In genomic region chr2:16734381-16734780, GRCm38 (mm10) we compare ENCODE assay signal across 13 mouse cellular contexts.
"Had no signal": no experiment of that assay in that cellular context is flagged by ENCODE, and none has a peak within 500 bp of the region (broad histone marks: within the 10 kb centered on the region; RNA-seq: fewer than 3 reads in every experiment).

No protein-coding gene starts in this region.

- DNase-seq: kidney, adult 9 months; kidney, postnatal 36 days; left cerebral cortex, postnatal 4 days; lung, adult 18-20 months; lung, postnatal 4 days; thymus, postnatal 36 days had no signal

- ATAC-seq: midbrain, embryonic 15.5 days had no signal

- H3K9me3 ChIP-seq: limb, embryonic 13.5 days; megakaryocyte, embryonic 14.5 days; midbrain, embryonic 15.5 days; neural tube, embryonic 12.5 days had no signal

- H3K9ac ChIP-seq: limb, embryonic 13.5 days; liver, embryonic 14.5 days; midbrain, embryonic 15.5 days; neural tube, embryonic 12.5 days had no signal

- H3K27ac ChIP-seq: kidney, postnatal 0 days; limb, embryonic 13.5 days; liver, embryonic 14.5 days; midbrain, embryonic 15.5 days; neural tube, embryonic 12.5 days had no signal

- H3K36me3 ChIP-seq: limb, embryonic 13.5 days; midbrain, embryonic 15.5 days; neural tube, embryonic 12.5 days had no signal

- H3K4me3 ChIP-seq: limb, embryonic 13.5 days; megakaryocyte, embryonic 14.5 days; midbrain, embryonic 15.5 days; neural tube, embryonic 12.5 days had no signal

- H3K27me3 ChIP-seq: limb, embryonic 13.5 days; megakaryocyte, embryonic 14.5 days; midbrain, embryonic 15.5 days; neural tube, embryonic 12.5 days had no signal

- H3K4me1 ChIP-seq: midbrain, embryonic 15.5 days; neural tube, embryonic 12.5 days had no signal

- H3K4me2 ChIP-seq: limb, embryonic 13.5 days; midbrain, embryonic 11.5 days; midbrain, embryonic 15.5 days; neural tube, embryonic 12.5 days had no signal
